In the genomic region with DNA sequence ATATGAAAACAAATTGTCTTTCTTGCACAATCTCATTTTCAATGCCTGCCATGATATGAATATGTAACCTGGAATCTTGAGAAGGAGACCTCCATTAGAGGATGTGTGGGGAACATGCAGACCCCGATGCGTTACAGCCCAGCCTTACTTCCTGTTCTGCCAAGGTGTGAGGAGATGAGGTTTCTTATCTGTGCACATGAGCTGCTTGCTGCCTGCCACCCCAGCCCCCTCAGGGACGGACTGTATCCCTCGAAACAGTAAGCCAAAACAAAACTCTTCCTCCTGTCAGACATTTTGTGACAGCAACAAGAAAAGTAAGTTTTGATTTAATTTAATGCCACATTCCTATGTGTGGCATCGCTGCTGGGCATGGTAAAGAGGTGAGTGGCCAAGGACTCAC, we compare ENCODE assay signal across 15 mouse cellular contexts.
"Had no signal": no experiment of that assay in that cellular context is flagged by ENCODE, and none has a peak within 500 bp of the region (broad histone marks: within the 10 kb centered on the region; RNA-seq: fewer than 3 reads in every experiment).

No protein-coding gene starts in this region.

- ATAC-seq: hindbrain, embryonic 16.5 days; inflammation-experienced regulatory T-cells, adult 6 months; intestine, embryonic 15.5 days; intestine, postnatal 0 days had no signal

- DNase-seq: gastrocnemius, postnatal 14 days; heart, adult 2 months; heart, postnatal 10 days; heart, postnatal 4 days; kidney, adult 18-20 months; kidney, adult 8-10 months; kidney, postnatal 10 days; kidney, postnatal 25 days; kidney, postnatal 4 days; liver; liver, embryonic 13.5 days had no signal
